Mouse (Mus musculus) kidney, postnatal 14 days (tissue): ENCODE measurements at regions not wholly inside any gene's neighbourhood (a gene's known extent, or its start where the extent isn't known, plus 50 kb on each side); places are given as distances from the start of the nearest gene placed in this dataset.
A peak's percentile ranks its signal among the peaks of the same experiment; 100 is the strongest.

ENCODE experiments used
- DNase-seq: peaks from one replicate; pipeline ENCODE4 v3.0.0; 2022; ENCODE audit warnings: mixed read lengths

DNA sequence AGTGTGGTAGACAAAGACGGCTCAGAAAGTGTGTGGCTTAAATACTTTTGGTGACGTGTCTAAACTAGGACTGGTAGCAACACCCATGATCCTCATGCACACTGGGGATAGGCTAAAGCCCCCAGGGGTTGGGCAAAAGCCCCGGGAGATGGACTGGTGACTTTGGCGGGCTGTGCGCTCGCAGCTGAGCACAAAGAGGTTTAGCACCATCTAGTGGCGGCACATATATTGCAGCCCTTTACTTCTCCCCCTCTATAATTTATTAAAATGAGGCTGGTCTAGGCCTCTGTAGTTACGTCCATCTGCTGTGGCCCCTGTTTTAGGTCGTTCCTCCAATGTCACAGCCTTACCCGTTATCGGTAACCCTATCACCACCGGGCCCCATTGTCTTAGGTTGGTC lies 205.3 kb upstream of the Dock11 start:
- peak; percentile 0 for DNase-seq
